Mouse (Mus musculus): ENCODE results near the gene Inpp5b. TPM values are rescaled to one million over a fixed set of nuclear protein-coding genes. Genes with fewer than 3 reads are reported as not detected.
A peak's percentile ranks its signal among the peaks of the same experiment; 100 is the strongest.

The Inpp5b gene
- polyA plus RNA-seq, 1 experiment: 26.7 TPM

DNA sequence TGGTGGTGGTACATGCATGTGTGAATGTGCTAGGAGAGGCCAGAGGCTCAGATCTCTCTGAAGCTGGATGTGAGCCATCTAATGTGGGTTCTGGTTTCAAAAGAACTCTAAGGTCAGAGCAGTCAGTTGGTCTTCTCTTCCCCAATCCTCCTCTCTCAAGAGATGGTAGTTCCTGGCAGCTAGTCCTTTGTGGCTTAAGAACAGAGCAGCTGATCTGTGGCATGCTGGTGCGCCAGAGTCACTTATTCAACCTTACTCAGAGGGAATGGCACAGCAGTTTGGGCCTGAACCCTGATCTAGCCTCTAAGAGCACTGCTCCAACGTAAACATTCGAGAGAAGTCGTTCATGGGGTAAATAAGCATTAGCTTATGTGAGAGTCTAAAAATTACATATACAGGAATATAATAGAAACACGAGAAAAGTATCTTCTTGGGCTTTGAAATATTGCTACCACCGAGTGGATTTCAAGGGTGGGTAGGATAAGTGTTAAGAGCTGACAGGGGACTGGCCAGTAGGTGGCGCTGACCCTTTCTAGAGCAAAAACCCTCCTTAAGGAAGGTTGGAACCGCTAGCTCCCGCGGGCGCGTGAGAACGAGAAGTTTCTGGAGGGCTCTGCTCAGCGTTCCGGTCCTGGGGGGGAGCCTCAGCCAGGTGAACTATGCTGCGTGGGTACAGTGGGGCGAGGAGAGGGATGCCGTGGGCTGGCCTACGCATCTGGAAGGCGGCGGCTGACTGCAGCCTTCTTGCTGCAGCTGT, 60.1 kb downstream of the Inpp5b start, which contains the start of gene Mtf1:
TSS of gene Mtf1 (plus strand) at position 553 of the 757 bp plus-strand sequence.
- Histone ChIP-seq H3K4me1 (ENCODE audit: control insufficient read depth, insufficient read depth, insufficient read length, low read length) (peaks cover 15% of the 10 kb centered on the region; the same call in 1 of the 2 replicates), H3K27me3 (ENCODE audit: control insufficient read depth, insufficient read depth, low read length) (no peaks in the 10 kb centered on the region), H3K4me3 (ENCODE audit: low read depth, low read length) (peak within 1 kb of the TSS; percentile 97), H3K27ac (ENCODE audit: insufficient read depth, low read depth, low read length) (peak within 1 kb of the TSS; percentile 100), H3K36me3 (ENCODE audit: control insufficient read depth, insufficient read depth, low read length) (peaks cover 43% of the 10 kb centered on the region)
- no peak for TF ChIP-seq POLR2A (IDR thresholded peaks at IDR 0.05; ENCODE audit: low read depth, low read length)
- peak; percentile 82 for TF ChIP-seq CTCF (IDR thresholded peaks at IDR 0.05; ENCODE audit: extremely low read depth, insufficient read length, insufficient replicate concordance, low read depth, low read length)
- 3% methylated on average over 21 of the region's 21 CpGs for WGBS

DNA sequence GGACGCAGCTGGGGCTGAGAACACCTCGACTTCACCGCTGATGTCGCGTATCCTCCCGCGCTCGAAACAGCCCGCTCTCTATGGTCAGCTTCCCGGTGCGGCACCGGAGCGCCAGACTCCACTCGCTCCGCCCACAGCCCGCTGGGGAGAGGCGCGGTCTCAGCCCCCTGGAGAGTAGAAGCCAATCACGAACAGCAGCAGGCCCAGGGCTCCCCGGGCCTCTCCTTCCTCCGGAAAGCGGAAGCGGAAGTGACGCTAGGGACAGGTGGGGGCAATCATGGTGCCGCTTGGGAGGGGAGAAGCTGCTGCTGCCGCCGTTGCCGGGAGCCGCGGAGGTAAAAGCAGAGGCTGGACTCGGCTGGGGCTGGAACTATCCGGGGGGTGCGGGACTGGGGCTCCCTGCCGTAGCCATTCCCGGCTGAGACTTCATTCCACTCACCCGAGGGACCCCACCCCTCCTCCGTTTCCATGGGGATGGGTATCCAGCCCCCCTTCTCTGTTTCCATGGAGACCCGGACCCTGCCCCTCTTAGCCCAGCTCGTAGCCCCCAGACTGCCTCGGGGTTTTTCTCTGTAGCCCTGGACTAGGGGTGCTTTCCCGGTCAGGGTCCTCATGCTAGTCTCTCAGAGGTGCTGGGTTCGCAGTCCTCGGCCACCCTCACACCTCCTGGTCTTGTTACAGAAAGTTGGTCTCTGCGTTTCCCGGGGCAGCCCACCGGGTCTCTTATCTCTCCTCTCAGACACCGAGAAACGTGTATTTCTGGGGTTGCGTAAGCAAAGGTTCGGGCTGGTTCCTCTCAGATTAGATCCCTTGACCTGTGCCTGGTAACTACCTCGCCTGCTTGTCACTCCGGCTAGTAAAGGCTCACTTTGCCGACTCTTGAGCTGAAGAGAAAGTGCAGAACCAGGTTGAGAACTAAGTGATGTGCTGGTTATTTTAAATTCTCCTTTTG, 60.9 kb downstream of the Inpp5b start:
- WGBS: under 1% methylated on average over 53 of the region's 53 CpGs
- Histone ChIP-seq H3K36me3 (ENCODE audit: control insufficient read depth, insufficient read depth, low read length) (peaks cover 40% of the 10 kb centered on the region), H3K27me3 (ENCODE audit: control insufficient read depth, insufficient read depth, low read length) (no peaks in the 10 kb centered on the region), H3K27ac (ENCODE audit: insufficient read depth, low read depth, low read length) (peak overlapping the region; percentile 100), H3K4me1 (ENCODE audit: control insufficient read depth, insufficient read depth, insufficient read length, low read length) (peaks cover 22% of the 10 kb centered on the region; the same call in 1 of the 2 replicates), H3K4me3 (ENCODE audit: low read depth, low read length) (peak overlapping the region; percentile 97)
- TF ChIP-seq POLR2A (IDR thresholded peaks at IDR 0.05; ENCODE audit: low read depth, low read length) (peak; percentile 42; the same call in 1 of the 2 replicates), CTCF (IDR thresholded peaks at IDR 0.05; ENCODE audit: extremely low read depth, insufficient read length, insufficient replicate concordance, low read depth, low read length) (no peak)

DNA sequence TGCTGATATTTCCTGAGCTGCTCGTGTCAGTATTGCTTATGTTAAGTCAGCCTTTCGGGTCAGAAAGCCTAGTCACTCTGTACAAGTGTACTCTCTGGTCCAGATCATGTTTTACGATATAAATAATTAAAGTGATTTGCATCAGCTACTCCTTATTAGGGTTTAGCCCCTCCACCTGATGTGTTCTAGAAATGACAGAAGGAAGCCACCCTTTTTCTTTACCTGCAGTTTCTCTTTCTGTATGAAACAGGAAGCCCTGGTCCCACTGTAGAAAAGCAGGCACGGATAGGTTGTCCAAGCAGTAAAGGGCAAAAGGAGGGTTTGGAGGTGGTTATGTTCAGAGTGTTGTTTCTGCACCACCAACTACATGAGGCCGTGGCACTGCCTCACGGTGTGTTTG, 61.8 kb downstream of the Inpp5b start:
- no peaks in the 10 kb centered on the region for H3K27me3 ChIP-seq (ENCODE audit: control insufficient read depth, insufficient read depth, low read length)
- H3K36me3 ChIP-seq (ENCODE audit: control insufficient read depth, insufficient read depth, low read length): peaks cover 34% of the 10 kb centered on the region
- TF ChIP-seq CTCF (IDR thresholded peaks at IDR 0.05; ENCODE audit: extremely low read depth, insufficient read length, insufficient replicate concordance, low read depth, low read length) (no peak), POLR2A (IDR thresholded peaks at IDR 0.05; ENCODE audit: low read depth, low read length) (no peak)
- H3K4me1 ChIP-seq (ENCODE audit: control insufficient read depth, insufficient read depth, insufficient read length, low read length): peaks cover 24% of the 10 kb centered on the region; the same call in 1 of the 2 replicates
- WGBS: 50% methylated on average over 6 of the region's 6 CpGs
- H3K4me3 ChIP-seq (ENCODE audit: low read depth, low read length): peak overlapping the region; percentile 58
- H3K27ac ChIP-seq (ENCODE audit: insufficient read depth, low read depth, low read length): peak overlapping the region; percentile 67

DNA sequence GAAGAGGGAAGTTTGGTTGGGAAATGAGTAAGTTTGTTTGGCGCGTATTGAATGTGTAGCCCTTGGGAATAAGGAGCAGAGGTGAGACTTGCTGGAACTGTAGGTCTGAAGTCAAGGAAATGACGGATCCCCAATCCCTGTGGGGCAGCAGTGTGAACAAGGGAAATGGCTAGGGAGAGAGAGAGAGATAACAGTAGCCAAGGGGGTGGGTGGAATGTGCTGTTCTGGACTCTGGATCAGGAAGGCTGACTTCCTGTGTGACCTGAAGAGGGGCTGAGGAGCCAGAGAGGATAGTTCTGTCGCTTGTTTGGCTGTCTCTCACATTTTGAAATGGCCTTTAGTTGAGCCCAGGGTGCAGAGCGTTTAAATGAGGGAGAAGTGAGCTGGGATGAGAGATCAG, 66.9 kb downstream of the Inpp5b start:
- H3K36me3 ChIP-seq (ENCODE audit: control insufficient read depth, insufficient read depth, low read length): peaks cover 34% of the 10 kb centered on the region
- H3K4me1 ChIP-seq (ENCODE audit: control insufficient read depth, insufficient read depth, insufficient read length, low read length): peaks cover 27% of the 10 kb centered on the region; the same call in 1 of the 2 replicates
- H3K4me3 ChIP-seq (ENCODE audit: low read depth, low read length): no peak overlapping the region
- 68% methylated on average over 5 of the region's 5 CpGs for WGBS
- no peaks in the 10 kb centered on the region for H3K27me3 ChIP-seq (ENCODE audit: control insufficient read depth, insufficient read depth, low read length)
- peak overlapping the region; percentile 29; the same call in 1 of the 2 replicates for H3K27ac ChIP-seq (ENCODE audit: insufficient read depth, low read depth, low read length)
- TF ChIP-seq POLR2A (IDR thresholded peaks at IDR 0.05; ENCODE audit: low read depth, low read length): no peak
- TF ChIP-seq CTCF (IDR thresholded peaks at IDR 0.05; ENCODE audit: extremely low read depth, insufficient read length, insufficient replicate concordance, low read depth, low read length): no peak

DNA sequence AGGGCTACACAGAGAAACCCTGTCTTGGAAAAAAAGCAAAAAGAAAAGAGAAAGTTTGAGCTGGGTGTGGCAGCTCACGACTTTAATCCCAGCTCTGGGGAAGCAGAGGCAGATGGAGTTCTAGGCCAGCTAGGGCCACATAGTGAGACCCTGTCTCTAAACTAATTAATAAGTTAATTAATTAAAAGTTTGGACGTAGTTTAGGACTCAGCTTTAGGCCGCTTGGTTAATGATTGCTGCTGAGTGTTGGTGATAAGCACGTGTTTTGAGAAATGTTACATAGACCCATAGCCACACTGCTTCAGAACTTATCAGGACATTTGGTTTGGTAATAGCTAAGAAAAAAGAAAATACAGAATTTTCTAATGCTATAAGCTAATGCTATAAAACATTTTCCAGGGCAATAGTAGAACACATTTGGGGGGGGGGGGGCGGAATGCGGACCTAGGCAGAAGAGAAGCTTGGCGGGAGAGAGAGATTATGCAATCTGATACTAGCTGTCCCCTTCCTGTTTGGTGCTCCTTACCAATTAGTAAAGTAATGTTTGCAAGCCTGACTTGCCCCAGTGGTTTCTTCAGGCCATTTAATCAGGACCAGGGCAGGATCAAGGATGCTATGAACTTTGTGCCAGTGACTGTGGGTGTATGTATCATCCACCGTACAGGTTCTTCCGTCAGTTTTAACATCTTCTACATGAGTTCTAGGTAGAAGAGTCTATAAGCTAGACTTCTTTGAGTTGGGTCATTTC, 67.7 kb downstream of the Inpp5b start:
- TF ChIP-seq POLR2A (IDR thresholded peaks at IDR 0.05; ENCODE audit: low read depth, low read length) (no peak), CTCF (IDR thresholded peaks at IDR 0.05; ENCODE audit: extremely low read depth, insufficient read length, insufficient replicate concordance, low read depth, low read length) (no peak)
- Histone ChIP-seq H3K4me3 (ENCODE audit: low read depth, low read length) (no peak overlapping the region), H3K4me1 (ENCODE audit: control insufficient read depth, insufficient read depth, insufficient read length, low read length) (peaks cover 24% of the 10 kb centered on the region; the same call in 1 of the 2 replicates), H3K36me3 (ENCODE audit: control insufficient read depth, insufficient read depth, low read length) (peaks cover 34% of the 10 kb centered on the region), H3K27ac (ENCODE audit: insufficient read depth, low read depth, low read length) (0 out of 2 replicates have a peak overlapping the region, but pooled peaks have one; percentile 29), H3K27me3 (ENCODE audit: control insufficient read depth, insufficient read depth, low read length) (no peaks in the 10 kb centered on the region)
- WGBS: 65% methylated on average over 9 of the region's 9 CpGs

DNA sequence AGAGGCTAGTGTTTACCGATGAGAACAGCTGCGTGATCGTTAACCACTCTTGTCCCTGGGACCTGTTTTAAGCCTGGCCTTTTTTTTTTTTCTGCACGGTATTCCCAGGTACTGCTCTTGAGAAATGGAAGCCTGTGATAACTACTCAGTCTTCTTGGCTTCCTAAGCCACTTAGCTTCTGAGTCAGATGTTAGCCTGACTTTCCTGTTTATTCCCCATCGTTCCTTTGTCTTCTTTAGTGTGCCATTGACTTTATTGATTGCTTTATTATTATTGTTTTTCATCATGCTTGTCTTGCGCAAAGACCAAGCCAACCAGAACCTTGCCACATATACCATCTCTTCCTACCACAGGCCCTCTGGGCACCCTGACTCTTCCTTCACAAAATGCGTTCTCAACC, 68.4 kb downstream of the Inpp5b start:
- WGBS: 73% methylated on average over 7 of the region's 7 CpGs
- no peak overlapping the region for H3K4me3 ChIP-seq (ENCODE audit: low read depth, low read length)
- no peak overlapping the region for H3K27ac ChIP-seq (ENCODE audit: insufficient read depth, low read depth, low read length)
- TF ChIP-seq CTCF (IDR thresholded peaks at IDR 0.05; ENCODE audit: extremely low read depth, insufficient read length, insufficient replicate concordance, low read depth, low read length): no peak
- TF ChIP-seq POLR2A (IDR thresholded peaks at IDR 0.05; ENCODE audit: low read depth, low read length): no peak
- no peaks in the 10 kb centered on the region for H3K27me3 ChIP-seq (ENCODE audit: control insufficient read depth, insufficient read depth, low read length)
- H3K4me1 ChIP-seq (ENCODE audit: control insufficient read depth, insufficient read depth, insufficient read length, low read length): peaks cover 20% of the 10 kb centered on the region; the same call in 1 of the 2 replicates
- peaks cover 32% of the 10 kb centered on the region for H3K36me3 ChIP-seq (ENCODE audit: control insufficient read depth, insufficient read depth, low read length)

Measured in small intestine, adult 2 months (tissue).